Mouse (Mus musculus): ENCODE results near the gene Plekhg3.

The Plekhg3 gene

DNA sequence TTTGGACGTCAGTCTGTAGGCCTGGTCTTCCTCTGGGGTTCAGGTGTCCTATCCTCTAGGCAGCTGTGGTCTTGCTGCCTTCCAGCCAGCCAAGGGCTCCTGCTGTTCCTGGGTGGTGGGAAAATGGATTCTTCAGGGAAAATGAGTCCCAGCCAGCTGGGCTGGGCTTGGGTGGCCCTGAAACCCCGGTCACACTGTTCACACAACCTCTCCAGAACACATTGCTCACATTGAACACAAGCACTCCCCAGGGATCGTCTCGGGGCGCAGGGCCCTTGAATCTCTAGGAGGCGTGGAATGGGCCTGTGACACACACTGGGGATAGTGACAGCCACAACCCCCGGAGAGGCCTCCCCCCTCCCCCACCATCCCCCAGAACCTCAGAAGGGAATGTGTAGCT, 23.2 kb downstream of the Plekhg3 start:
- DNase-seq = no peak

- no peak for DNase-seq
These were observed 23.7 kb downstream of the Plekhg3 start for GRCm38 (mm10) chr12:76554392-76554791.

GRCm38 (mm10) chr12:76554871-76555386, 24.2 kb downstream of the Plekhg3 start:
- no peak for DNase-seq

- DNase-seq = no peak
These were observed 25.5 kb downstream of the Plekhg3 start for GRCm38 (mm10) chr12:76556187-76556586.

DNA sequence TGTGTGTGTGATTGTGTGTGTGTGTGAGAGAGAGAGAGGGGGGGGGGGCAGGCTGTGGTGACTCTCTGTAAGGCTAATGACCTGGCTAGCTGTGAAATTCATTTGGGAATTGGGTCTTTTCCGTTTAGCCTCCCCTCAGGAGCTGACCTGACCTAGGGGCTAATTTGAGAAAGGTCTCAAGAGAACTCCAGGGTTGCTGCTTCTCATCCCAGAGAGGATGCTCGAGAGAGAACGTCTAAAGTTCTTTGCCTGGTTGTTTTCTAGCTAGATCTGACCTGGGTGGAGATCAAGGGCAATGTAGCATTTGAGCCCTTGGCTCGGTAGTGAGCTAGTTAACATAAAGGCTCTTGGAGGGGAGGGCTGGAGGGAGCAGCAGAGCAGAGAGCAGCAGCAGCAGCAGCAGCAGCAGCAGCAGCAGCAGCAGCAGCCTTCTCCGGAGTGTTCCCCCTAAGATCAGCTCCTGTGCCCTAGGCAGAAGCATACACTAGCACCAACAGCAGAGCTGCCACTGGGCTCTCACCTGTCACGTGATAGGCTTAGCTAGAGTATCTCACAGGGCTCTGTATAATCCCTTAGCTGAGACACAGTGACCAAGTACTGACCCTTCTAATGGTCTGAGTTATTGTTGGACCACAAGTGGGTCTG, 26.2 kb downstream of the Plekhg3 start:
- DNase-seq = no peak

DNA sequence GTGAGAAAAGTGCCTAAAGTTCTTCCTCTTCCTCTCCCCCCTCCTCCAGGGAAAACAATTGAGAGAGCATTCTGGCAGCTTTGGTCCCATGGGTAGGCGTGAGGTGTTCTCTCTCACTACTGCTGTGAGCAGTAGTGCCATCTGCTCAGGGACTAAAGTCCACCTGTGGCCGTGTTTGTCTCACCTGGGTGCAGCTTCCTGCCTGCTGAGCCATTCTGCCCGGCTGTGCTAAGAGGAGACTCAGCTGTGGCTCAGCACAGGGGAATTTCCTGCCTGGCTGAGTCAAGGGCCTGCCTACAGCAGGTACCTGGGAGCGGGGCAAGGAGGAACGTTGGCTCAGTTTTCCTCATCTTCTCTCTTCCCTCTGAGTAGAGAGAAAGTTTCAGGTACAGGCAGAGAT, 27.5 kb downstream of the Plekhg3 start:
- DNase-seq = no peak

DNA sequence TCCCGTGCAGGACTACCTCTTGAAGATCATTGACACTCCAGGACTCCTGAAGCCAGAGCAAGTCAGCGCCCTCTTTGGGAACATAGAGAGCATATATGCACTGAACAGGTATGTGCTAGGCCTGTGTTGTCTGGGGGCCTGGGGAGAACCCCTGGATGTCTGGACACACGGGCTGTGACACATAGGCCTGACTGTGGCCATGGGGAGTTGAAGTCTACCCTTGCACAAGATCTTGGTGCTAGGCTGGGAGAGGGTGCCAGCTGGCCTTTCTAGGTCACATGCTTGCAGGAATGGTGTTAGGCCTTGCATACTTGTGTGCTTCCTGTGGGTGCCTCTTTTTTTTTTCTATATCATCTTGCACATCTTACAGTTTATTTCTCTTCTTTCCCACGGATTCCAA, 31.5 kb downstream of the Plekhg3 start:
- no peak for DNase-seq

GRCm38 (mm10) chr12:76566284-76566683, 35.6 kb downstream of the Plekhg3 start:
- DNase-seq = no peak

DNA sequence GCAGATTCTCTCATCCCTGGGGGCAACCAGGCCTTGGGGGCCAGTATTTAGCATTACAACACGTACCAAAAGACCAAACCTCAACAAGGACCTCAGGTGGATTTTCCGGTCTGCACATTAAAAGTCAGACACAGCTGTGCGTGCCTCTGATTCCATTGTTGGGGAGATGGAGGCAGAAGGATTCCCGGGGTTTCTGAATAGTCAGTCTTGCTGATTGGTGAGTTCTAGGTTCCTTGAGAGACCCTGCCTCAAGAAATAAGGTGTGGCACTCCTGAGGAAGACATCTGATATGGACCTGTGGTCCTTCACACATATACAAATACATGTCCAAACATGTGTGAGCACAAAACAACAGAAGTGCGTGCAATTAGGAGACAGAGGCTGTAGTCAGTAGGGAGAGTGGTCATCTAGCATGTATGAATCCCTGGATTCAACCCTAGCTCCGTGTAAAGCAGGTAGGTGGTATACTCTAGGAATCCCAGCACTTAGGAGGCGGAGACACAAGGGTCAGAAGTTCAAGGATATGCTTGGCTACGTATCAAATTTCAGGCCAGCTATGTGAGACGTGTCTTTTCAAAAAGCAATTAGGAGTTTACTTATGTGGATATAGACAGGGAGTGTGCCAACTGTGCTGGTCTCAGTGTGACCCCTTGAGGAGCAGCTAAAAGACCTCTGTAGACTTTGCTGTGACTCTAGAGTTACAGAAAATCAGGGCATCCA, 39.7 kb downstream of the Plekhg3 start:
- DNase-seq = no peak

GRCm38 (mm10) chr12:76571266-76571665, 40.6 kb downstream of the Plekhg3 start:
- DNase-seq = no peak

- DNase-seq = no peak
These were observed 41.9 kb downstream of the Plekhg3 start for GRCm38 (mm10) chr12:76572261-76573251.

DNA sequence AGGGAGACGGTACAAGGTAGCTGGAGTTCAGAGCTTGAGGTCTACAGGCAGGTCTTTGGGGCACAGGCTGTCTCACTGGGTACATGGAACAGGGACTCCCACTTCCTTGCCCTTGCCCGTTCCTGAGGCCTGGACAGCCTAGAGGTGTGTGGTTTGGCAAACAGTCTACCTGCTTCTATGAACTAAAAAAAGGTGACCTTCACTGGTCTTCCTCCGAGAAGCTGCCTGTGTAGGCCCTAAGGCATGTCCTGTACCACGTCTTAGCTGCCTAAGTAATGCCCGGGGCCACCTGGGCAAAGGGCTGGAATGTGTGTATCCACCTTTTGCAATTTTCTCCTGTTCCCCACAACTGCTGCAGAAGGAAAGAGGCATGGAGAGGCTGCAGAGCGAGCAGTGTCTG, 42.7 kb downstream of the Plekhg3 start:
- DNase-seq = no peak

- no peak for DNase-seq
These were observed 44.1 kb downstream of the Plekhg3 start for GRCm38 (mm10) chr12:76574815-76575214.

GRCm38 (mm10) chr12:76576061-76576460, 45.4 kb downstream of the Plekhg3 start:
- no peak for DNase-seq

DNA sequence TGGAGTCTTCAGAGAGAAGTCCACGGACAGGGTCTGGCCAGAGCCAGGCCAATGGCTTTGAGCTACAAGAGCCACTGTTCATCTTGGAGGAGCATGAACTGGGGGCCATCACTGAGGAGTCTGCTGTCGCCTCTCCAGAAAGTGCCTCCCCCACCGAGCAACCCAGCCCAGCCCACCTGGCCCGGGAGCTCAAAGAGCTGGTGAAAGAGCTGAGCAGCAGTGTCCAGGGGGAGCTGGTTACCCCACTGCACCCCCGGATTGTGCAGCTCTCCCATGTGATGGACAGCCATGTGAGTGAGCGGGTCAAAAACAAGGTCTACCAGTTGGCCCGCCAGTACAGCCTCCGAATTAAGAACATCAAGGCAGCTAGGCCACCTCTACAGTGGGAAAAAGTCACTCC, 46.1 kb downstream of the Plekhg3 start:
- DNase-seq = no peak

GRCm38 (mm10) chr12:76577858-76578257, 47.2 kb downstream of the Plekhg3 start:
- DNase-seq = no peak

GRCm38 (mm10) chr12:76578465-76578864, 47.8 kb downstream of the Plekhg3 start:
- DNase-seq = no peak

DNA sequence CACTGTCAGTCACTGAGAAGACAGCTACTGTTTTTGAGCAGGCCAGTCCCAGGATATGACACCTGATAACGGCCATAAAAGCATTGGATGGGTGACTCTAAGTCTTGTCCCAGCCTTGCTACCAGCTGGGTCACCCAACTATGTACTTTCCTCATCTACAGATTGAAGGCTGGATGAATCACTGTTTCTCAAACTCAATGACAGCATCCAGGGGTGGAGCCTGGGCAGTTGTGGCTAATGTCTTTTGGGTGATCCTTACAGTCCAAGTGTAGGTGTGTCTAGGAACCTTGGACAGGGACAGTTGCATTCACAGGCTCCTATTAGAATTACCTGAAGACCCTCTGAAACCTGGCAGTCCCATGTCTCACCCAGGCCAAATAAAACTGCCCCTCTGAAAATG, 49.1 kb downstream of the Plekhg3 start:
- DNase-seq = no peak

DNA sequence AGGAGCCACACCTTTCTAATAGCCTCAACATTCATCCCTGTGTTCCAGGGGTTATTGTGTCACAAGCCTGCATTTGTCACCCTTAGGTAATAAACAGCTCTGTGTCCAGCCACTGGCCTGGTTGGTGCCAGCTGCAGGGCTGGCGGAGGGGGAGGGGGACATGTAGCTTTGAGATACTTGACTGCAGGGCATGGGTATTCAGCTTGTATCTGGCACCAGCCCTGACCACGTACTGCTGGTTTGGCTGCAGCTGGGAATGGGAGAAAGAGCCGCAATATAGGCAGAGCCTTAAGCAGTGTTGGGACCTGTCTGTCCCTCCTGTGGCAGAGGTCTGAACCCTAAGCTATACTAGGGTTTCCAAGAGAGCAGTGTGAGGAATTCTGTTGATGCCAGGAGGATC, 51.4 kb downstream of the Plekhg3 start:
- no peak for DNase-seq

GRCm38 (mm10) chr12:76582841-76583240, 52.1 kb downstream of the Plekhg3 start:
- DNase-seq = no peak

DNA sequence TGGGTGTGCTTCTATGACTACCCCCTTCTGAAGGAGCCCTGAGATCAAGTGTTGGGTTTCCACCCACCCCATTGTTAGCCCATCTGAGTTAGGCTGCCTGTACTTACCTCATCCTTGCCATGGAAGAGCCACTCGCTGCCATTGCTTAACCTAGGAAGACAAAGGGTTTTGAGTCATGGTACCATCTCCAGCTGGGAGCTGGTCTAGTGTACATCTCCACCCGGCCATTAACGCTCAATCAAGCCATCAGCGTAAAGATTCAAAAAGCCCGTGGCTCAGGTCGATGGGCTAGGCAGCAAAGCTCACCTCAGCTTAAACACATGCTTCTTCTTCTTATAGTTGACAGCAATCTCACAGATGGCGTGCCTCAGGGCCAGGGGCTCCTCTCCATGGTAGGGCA, 52.8 kb downstream of the Plekhg3 start:
- DNase-seq = no peak

- DNase-seq = no peak
These were observed 54.3 kb downstream of the Plekhg3 start for GRCm38 (mm10) chr12:76585028-76585427.

- no peak for DNase-seq
These were observed 56.7 kb downstream of the Plekhg3 start for GRCm38 (mm10) chr12:76587357-76587756.

All from B cell, adult 2 months (primary cell).